28 mouse cellular contexts compared by ENCODE assay signal in genomic region chr14:25299673-25300190, GRCm38 (mm10).
A peak's percentile ranks its signal among the peaks of the same experiment; 100 is the strongest.
DNase-seq lines count a peak whose midpoint lies in the region; ATAC-seq and TF ChIP-seq lines count a peak whose summit lies in the region.
"Had no signal": no experiment of that assay in that cellular context is flagged by ENCODE, and none has a peak within 500 bp of the region (broad histone marks: within the 10 kb centered on the region; RNA-seq: fewer than 3 reads in every experiment).

No protein-coding gene starts in this region.

- no peak overlapping the region for H3K9ac ChIP-seq in forebrain, embryonic 15.5 days (replicated peaks)
- H3K9ac ChIP-seq in midbrain, embryonic 13.5 days (replicated peaks), result no peak overlapping the region
- H3K9ac ChIP-seq: heart, embryonic 13.5 days; intestine, embryonic 15.5 days; limb, embryonic 13.5 days; lung, embryonic 15.5 days; midbrain, embryonic 15.5 days had no signal

- H3K4me2 ChIP-seq in forebrain, embryonic 15.5 days (replicated peaks), result no peak overlapping the region
- H3K4me2 ChIP-seq in midbrain, embryonic 13.5 days (replicated peaks), result no peak overlapping the region
- H3K4me2 ChIP-seq: heart, embryonic 13.5 days; intestine, embryonic 15.5 days; limb, embryonic 13.5 days; liver, embryonic 11.5 days; lung, embryonic 15.5 days; midbrain, embryonic 15.5 days had no signal

- H3K27me3 ChIP-seq in forebrain, embryonic 10.5 days (ENCODE audit: poor library complexity, severe bottlenecking), result peaks cover 66% of the 10 kb centered on the region
- H3K27me3 ChIP-seq in forebrain, embryonic 15.5 days, result no peaks in the 10 kb centered on the region
- peaks cover 19% of the 10 kb centered on the region for H3K27me3 ChIP-seq in midbrain, embryonic 10.5 days (ENCODE audit: low read depth, poor library complexity, severe bottlenecking)
- no peaks in the 10 kb centered on the region for H3K27me3 ChIP-seq in midbrain, embryonic 13.5 days
- H3K27me3 ChIP-seq: CH12.LX; heart, embryonic 13.5 days; intestine, embryonic 15.5 days; limb, embryonic 13.5 days; lung, embryonic 15.5 days; midbrain, embryonic 15.5 days had no signal

- TF ChIP-seq CTCF in layer of hippocampus, adult 2 months (conservative IDR thresholded peaks at IDR 0.05), result no peak

- H3K4me3 ChIP-seq in forebrain, embryonic 10.5 days, result no peak overlapping the region
- no peak overlapping the region for H3K4me3 ChIP-seq in forebrain, embryonic 15.5 days
- no peak overlapping the region for H3K4me3 ChIP-seq in midbrain, embryonic 10.5 days
- H3K4me3 ChIP-seq in midbrain, embryonic 13.5 days (replicated peaks), result no peak overlapping the region
- no peak overlapping the region for H3K4me3 ChIP-seq in layer of hippocampus, adult 2 months
- H3K4me3 ChIP-seq: erythroblast, embryonic 14.5 days; heart, embryonic 13.5 days; intestine, embryonic 15.5 days; left cerebral cortex, adult 2 months; limb, embryonic 13.5 days; lung, embryonic 15.5 days; midbrain, embryonic 15.5 days had no signal

- no peaks in the 10 kb centered on the region for H3K36me3 ChIP-seq in forebrain, embryonic 10.5 days (replicated peaks)
- no peaks in the 10 kb centered on the region for H3K36me3 ChIP-seq in forebrain, embryonic 15.5 days
- H3K36me3 ChIP-seq in midbrain, embryonic 10.5 days, result no peaks in the 10 kb centered on the region
- H3K36me3 ChIP-seq in midbrain, embryonic 13.5 days, result no peaks in the 10 kb centered on the region
- H3K36me3 ChIP-seq: heart, embryonic 13.5 days; intestine, embryonic 15.5 days; limb, embryonic 13.5 days; lung, embryonic 15.5 days; midbrain, embryonic 15.5 days had no signal

- WGBS in forebrain, embryonic 10.5 days, result 84% methylated on average over 3 of the region's 3 CpGs
- WGBS in forebrain, embryonic 15.5 days, result 88% methylated on average over 3 of the region's 3 CpGs
- WGBS in midbrain, embryonic 10.5 days, result 84% methylated on average over 3 of the region's 3 CpGs
- WGBS in midbrain, embryonic 13.5 days, result 85% methylated on average over 3 of the region's 3 CpGs

- no peak for DNase-seq in forebrain, embryonic 10.5 days (ENCODE audit: extremely low spot score, low spot score)
- no peak for DNase-seq in midbrain, embryonic 10.5 days (ENCODE audit: low spot score)
- DNase-seq in thymus, postnatal 14 days, result peak; percentile 71
- DNase-seq in spleen, postnatal 14 days (ENCODE audit: low spot score in 2 of 2), result no peak
- no peak for DNase-seq in layer of hippocampus, adult 2 months (ENCODE audit: low spot score in 2 of 2)
- DNase-seq: adrenal gland, adult 2 months; adrenal gland, postnatal 36 days; cerebellum, adult 18-20 months; cerebellum, postnatal 10 days; heart, postnatal 10 days; kidney, adult 9 months; kidney, postnatal 14 days; right cerebral cortex, adult 18-20 months; spleen, adult 18-20 months had no signal

- 0 out of 2 replicates have a peak overlapping the region, but pooled peaks have one; percentile 21 for H3K27ac ChIP-seq in forebrain, embryonic 10.5 days
- H3K27ac ChIP-seq in forebrain, embryonic 15.5 days (replicated peaks), result no peak overlapping the region
- H3K27ac ChIP-seq in midbrain, embryonic 10.5 days (replicated peaks), result peak overlapping the region; percentile 61; the same call in 1 of the 2 replicates
- H3K27ac ChIP-seq in midbrain, embryonic 13.5 days, result no peak overlapping the region
- H3K27ac ChIP-seq in layer of hippocampus, adult 2 months, result no peak overlapping the region
- H3K27ac ChIP-seq: heart, embryonic 13.5 days; hindbrain, postnatal 0 days; intestine, embryonic 15.5 days; left cerebral cortex, adult 2 months; limb, embryonic 13.5 days; lung, embryonic 15.5 days; midbrain, embryonic 15.5 days had no signal

- H3K9me3 ChIP-seq in forebrain, embryonic 10.5 days, result peaks cover 4% of the 10 kb centered on the region; the same call in 1 of the 2 replicates
- no peaks in the 10 kb centered on the region for H3K9me3 ChIP-seq in forebrain, embryonic 15.5 days
- 0 out of 2 replicates have a peak, but pooled peaks cover 2% of the 10 kb centered on the region for H3K9me3 ChIP-seq in midbrain, embryonic 10.5 days (replicated peaks)
- H3K9me3 ChIP-seq in midbrain, embryonic 13.5 days, result no peaks in the 10 kb centered on the region
- H3K9me3 ChIP-seq: heart, embryonic 13.5 days; intestine, embryonic 15.5 days; limb, embryonic 13.5 days; lung, embryonic 15.5 days; midbrain, embryonic 15.5 days had no signal

- peaks cover 38% of the 10 kb centered on the region for H3K4me1 ChIP-seq in forebrain, embryonic 10.5 days
- H3K4me1 ChIP-seq in forebrain, embryonic 15.5 days, result peaks cover 13% of the 10 kb centered on the region
- peaks cover 42% of the 10 kb centered on the region for H3K4me1 ChIP-seq in midbrain, embryonic 10.5 days
- H3K4me1 ChIP-seq in midbrain, embryonic 13.5 days (replicated peaks), result peaks cover 38% of the 10 kb centered on the region

- no peak for ATAC-seq in forebrain, embryonic 15.5 days (replicated peaks)
- ATAC-seq in midbrain, embryonic 13.5 days, result no peak
- ATAC-seq: activated CD4-positive, CD25-positive, alpha-beta regulatory T cell, adult 4 months; forebrain, embryonic 14.5 days; hindbrain, postnatal 0 days; intestine, embryonic 15.5 days; midbrain, embryonic 15.5 days had no signal

Comparison
In these comparisons a context has a peak if more than half of its experiments do, and no peak if none do; other contexts are left out.
1. H3K27ac ChIP-seq: peak in forebrain, embryonic 10.5 days (single experiment) and midbrain, embryonic 10.5 days (single experiment); none in forebrain, embryonic 15.5 days (single experiment), midbrain, embryonic 13.5 days (single experiment) and layer of hippocampus, adult 2 months (single experiment).